Mouse (Mus musculus) erythroid progenitor cell, adult 5-6 weeks (primary cell): ENCODE results near the gene Prkce. TPM values are rescaled to one million over a fixed set of nuclear protein-coding genes. Genes with fewer than 3 reads are reported as not detected.

Experiments
- ATAC-seq: replicated peaks from 2 replicates; pipeline ENCODE4 v1.8.0; 2016; ENCODE audit warnings: moderate number of reproducible peaks, mild to moderate bottlenecking, moderate TSS enrichment, inconsistent platforms; ENCODE audit not compliant: poor library complexity, low FRiP score, severe bottlenecking
- total RNA-seq, 2 experiments: library from RNA; stranded (forward) in 1 of 2; stranded (reverse) in 1 of 2; fragments of 150-400 nt in 1 of 2; fragments of 186-747, 209-891 nt in 1 of 2; gene quantifications; 2 replicates each; pipeline versions ENCODE4 v1.2.3 to v1.2.4; 2015 to 2017; ENCODE audit warnings: low replicate concordance in 2 of 2

Gene Prkce
- total RNA-seq, 2 experiments from 2014 or later = 0.30 to 2.9 TPM

DNA sequence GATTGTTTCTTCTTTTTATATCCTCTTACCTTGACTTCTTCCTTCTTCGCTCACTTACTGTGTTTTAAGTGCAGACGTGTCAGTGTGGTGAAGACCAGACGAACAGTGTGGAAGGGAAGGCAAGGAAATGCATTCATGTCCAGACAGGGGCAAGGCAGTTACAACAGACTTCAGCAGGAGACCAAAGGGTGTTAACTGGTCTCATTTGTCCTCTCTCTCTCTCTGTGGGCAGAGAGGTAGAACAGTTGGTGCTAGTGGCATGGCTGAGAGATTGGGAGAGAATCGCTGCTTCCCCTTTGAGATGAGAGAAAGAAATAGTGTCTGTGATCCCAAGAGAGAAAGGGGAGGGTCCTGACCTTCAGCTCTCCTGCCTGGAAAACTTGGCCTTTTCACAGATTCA lies 186.5 kb downstream of the Prkce start:
- ATAC-seq = no peak

DNA sequence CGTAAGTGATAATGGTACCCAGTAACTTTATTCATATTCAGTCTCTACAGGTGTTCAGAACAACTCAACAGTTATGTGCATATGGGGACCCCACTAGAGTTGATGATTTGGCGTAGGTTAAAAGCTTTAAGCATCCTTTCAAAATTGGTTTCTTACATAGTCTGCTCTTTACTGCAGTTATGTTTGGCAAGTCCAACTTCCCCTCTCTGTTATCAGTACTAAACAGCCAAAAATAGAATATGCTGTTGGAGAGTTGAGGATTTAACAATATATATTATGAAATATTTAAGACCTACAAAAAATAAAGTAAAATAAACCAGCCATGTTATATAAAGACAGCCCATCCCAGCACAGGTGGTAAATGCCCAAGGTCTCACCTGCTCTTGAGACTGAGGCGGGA lies 187.3 kb downstream of the Prkce start:
- no peak for ATAC-seq

DNA sequence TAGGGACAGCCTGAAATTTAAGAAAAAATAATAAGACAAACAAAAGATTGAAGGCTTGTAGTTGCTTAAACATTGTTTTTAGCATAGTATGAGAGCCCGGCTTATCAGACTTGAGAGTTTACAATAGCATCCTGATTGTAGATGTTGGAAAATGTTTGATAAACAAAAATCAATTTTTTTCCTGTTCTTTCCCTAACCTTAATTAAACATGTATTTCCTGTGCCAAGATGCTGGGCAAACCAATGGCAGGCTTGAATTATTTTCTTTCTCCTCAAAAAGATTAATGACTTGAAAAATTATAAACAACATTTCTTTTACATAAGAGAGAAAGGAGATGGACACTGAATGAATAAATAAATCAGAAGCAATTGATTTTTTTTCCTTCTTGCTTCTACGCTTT lies 187.7 kb downstream of the Prkce start:
- no peak for ATAC-seq

DNA sequence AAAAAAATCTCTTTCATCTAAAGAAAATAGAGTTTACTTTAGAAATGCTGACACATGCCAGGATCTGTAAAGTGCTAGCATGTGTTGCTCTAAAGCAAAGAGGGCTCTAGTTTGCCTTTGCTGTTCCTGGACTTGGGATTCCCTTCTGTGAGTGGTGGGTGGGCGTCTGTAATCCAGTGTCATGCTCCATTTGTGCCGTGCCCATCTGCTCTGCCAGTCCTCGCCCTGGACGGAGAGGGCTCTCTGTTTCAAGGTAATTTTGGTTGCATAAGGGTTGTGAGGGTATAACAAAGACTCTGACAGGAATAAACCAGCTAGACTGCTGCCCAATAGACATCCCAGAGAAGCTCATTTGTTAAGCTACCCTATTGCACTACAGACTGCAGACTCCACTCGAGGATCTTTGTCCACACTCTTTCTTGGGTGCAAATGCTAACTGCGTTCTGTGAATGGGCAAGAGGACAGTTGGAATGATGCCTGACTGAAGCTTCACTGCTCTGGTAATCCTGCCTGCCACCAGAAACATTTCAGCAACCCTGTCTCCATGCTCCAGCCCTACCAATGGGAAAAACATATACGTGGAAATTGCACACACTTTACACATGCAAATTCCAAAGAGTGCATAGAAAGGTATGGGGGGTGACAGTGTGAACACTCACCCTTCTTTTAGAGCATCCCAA lies 188.3 kb downstream of the Prkce start:
- no peak for ATAC-seq

DNA sequence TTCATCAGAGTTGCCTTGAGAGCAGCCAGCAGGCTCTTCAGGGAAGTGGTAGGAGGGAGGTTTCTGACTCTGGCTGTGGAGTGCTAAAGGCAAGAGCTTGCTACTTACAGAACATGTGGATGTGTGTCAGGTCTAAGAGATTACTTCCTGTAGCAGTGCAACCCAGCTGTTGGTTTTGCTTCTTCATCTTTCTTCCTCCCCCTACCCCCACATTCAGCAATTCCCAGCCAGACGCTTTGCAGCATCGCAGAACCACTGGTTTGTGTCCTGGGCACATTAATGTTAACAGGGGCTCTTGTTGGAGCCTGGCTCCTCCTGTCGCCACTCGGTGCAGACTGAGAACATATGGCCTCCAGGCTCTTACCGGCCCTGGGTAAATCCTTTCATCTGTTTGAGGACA lies 190.8 kb downstream of the Prkce start:
- ATAC-seq = no peak

DNA sequence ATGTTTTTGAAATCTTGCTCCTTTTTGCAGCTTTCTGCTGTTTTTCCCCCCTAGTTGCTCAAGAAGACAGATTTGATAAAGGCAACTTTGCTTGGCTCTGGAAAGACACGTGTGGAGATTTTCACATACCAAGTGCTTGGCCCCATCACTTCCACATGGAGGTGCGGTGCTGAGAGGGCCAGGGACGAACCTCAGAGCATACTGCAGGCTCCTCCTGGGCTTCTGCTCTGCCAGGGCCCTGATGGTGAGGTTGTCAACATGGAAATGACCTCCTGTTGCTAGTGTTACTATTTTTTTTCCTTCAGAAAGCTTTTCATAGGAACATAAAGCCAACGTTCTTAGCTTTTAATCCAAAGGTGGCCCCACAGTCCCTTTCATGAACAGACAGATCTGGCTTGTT lies 191.3 kb downstream of the Prkce start:
- no peak for ATAC-seq

DNA sequence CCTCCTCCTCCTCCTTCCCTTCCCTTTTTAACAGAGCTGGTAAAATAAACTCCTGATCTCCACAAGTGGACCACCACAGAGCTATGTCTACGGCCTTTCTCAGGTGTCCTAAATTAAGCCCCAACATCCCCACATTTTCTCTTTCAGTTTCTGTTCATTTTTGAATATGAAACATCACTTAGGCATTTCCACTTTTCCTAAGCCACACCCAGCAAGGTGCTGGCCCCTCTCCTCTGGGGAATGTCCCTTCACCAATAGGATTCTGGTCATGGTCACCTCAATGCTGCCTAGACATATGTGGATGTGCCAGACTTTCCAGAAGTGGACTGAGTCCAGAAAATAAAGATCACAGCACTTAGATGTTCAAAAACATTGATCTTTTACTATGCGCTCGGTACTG lies 193.3 kb downstream of the Prkce start:
- no peak for ATAC-seq

DNA sequence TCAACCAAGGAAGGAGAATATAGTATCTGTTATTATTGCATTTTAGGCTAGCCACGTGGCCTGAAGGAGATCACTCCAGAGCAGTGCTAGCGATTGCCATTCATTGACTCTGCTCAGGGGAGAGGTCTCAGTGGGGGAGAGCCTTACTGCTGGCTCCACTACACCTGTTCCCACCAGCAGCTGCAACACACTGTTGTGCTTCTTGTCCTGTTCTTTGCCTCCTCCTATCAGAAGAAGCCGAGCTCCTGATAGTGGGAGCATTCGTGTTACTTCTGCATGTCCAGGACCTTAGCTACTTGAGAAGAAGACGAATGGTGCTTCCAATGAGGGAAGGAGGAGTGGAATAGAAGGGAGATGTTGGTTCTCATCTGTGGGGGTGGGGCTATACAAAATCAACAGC lies 195.8 kb downstream of the Prkce start:
- ATAC-seq = no peak

DNA sequence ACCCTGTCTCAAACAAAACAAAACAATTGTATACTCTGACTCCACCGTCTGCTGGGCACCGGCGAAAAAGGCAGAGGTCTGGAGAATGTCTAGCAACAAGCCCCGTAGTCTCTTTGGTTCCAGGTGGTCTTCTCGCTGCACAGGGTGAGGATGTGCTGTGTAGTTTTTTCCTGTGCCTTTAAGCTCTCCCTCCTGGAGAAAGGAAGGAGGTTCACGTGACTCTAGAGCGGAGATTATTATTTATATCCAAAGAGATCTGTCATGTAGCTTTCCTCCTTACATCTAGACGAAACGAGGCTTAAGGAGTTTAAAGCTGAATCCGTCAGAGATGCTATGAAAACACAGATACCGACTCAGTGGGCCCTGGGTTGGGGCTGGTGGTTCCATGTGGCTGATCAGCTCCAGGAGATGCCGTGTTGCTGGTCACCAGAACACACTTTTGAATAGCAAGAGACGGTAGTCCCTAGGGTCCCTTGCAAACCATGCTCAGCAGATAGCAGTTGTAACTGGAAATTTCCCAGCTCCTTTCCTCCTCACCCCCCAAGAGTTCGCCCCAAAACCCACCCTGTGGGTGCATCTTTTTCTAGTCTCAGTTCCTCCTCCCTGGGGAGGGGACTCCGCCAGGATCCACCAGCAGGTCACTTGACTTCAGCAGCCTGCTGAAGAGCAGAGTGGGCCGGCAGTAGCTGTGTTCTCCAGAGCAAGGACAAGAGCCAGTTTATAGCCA lies 196.9 kb downstream of the Prkce start:
- ATAC-seq = no peak

DNA sequence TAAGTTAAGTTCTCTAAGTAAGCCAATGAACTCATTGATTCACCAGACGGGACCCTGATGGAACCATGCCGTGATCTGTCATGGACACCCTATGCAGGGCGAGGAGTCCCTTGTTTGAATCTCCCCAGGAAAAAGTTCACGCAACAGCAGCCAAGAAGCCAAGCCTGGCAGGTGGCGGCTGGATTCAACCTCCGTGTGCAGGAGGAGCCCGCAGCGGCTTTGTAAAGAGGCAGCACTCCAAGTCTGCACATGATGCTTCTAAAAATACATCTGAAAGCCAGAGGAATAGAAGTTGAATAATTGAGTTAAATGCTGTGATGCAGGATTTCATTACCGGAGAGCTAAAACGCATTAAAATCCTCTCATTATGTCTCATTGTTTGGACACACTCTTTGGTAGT lies 199.3 kb downstream of the Prkce start:
- no peak for ATAC-seq

DNA sequence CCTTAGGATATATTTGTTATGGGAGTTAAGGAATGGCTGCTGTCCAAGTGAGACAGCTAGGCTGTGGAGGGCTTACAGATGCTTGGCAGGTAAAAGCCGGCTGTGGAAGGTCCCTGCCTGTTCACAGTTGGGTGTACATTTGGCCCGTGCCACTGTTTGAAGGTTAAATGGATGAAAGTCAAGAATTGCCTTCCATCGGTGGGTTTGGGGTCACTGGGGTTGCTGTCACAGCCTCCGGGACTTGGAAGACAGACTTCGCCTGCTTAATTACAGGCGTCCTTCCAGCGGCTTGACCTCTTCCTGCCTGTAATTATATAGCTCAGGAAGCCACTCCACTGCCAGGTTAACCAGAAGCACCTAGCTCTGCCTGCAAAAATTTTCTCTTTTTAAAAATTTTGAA lies 200.1 kb downstream of the Prkce start:
- ATAC-seq = no peak

DNA sequence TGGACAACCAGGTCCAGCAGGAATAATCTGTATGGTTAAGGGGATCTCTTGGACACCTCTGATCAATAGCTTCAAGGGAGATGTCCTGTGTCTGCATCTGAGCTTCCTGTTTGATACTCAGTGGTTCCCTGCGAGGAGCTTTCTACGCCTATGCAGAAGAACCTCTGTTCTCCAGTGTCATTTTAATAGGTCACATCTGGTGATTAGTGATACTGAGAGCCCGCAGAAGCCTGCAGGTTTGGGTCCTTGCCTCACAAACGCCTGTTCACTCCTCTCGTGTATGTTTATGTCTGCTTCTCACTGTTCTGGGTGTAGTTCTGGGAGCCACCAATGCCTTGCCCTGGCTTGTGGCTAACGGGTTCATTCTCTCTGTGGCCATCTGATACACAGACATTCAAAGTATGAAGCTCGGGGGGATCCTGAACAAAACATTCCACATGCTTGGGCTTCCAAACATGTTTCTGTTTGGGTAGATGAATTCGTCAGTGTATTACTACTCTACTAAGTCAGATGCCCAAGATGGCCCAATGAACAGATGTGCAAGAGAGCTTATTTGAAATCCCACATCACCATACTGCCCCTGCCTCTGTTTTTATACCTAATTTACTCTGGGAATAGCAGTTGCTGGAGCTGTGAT lies 202.6 kb downstream of the Prkce start:
- no peak for ATAC-seq

DNA sequence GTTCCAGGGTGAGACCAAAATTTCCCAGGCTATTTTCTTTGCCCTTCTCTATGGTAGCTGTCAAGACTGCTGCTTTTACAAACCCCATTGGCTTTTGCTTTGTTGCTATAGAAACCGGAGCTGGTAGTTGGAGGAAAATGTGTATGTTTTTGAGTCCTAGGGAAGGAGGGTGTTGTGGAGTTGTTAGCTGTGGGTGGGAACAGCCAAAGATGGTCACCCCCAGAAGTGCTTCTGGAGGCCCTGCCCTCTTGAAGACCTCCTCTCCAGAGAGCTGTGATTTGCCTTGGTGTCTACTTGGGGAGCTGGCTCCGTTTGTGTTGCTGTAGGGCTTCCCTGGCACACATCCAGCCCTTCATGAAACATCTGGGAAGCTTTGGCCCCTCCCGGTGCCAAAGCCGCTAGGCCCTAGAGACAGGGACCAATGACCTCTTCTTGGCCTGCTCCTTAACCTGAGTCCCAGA lies 203.5 kb downstream of the Prkce start:
- no peak for ATAC-seq

DNA sequence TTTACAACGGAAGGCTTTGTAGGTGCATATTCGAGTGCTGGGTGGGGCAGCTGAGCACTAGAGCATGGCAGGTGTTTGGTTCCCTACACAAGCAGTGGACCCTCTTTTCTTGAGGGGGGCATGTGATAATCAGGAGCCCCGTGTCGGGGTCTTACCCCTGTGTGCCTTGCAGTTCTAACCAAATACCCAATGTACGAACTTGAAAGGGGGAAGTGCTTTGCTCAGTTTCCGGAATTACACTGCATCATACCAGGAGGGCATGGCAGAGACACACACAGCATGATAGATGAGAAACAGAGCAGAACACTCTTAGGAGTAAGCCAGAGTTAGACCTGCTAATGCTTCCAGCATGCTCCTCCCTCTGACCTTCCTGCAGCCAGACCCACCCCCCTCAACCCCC lies 208.8 kb downstream of the Prkce start:
- no peak for ATAC-seq

DNA sequence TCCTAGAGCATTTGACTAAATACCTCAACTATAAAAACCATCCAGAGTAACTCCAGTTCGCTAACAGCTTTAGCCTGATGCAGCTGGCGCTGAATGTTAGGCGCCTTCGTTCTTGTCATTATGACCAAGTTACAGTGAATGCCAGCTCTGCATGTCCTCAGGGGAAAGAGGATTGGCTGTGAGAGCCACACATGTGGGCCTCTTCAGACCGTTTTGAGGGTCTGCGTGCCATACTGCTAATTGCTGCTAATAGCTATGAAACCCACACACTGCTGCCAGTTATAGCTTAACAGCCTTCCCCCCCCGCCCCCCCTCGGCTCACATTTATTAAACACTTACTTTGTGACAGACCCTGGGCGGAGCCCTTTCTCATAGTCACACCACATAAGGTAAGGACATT lies 210.3 kb downstream of the Prkce start:
- ATAC-seq = no peak

DNA sequence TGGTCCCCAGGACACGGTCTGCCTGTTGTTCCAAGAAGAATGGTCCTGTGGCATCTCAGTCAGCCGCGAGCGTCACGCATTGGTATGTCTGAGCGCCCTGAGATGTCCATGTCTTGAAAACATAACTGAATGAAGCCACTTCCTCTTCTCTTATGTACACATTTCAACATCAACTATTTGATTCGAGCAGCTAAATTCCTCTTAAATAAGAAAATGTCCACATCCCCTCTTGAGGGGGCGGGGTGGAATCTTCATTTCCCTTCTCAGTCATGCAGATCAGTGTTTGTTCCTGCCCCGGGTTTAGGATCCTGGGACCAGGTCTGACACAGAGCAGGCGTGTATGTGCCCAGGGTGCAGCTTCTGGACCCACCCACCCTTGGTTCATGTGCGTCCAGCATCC lies 211.0 kb downstream of the Prkce start:
- ATAC-seq = no peak

DNA sequence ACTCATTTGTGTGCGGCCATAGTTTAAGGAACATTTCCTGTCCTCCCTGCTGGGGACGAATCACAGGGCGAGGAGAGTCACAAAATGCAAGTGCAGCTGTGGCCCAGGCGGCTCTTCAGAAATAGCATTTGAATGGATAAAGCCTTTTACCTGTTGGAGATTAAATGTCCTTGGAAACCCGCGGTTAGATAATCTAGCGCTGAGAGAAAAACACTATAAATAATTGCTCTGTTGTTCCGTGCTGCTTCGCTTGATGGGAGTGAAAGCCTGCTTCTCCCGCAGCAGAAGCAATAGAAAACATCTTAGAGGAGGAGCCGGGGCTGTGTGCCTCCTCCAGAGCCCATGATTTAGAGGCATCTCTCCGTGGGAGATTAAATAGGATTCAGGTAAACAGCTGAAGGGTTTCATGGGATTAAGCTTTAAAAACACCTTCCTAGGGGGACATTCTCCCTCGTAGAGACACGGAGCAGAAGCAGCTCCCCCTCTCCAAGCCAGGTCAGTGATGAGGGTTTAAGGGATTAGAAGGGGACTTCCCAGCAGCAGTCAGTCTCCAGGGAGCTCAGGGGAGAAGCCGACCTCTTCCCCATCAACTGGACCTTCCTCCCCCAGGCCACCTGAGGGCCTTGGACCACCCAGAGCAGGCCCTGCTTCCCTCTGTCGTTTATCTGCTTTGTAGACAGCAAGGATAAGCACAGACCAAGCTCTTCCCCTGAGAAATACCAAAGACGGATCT lies 212.0 kb downstream of the Prkce start:
- ATAC-seq = no peak

DNA sequence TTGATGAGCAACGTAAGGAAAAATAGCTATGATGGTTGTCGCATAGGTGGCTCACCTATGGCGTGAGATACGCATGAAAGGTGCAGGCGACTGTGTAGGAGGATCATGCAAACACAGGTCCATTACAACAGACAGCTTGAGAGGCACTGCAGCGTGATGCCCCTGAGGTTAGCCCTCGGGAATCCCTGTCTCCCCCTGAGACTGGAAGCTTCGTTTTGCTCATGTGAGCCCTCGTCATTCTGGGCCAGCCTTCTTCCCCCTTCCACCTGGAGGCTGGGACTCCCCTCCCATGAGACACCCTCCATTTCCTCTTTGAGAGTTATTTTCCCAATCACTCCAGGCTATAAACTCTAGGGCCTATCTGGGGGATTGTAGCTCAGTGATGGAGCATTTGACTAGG lies 213.9 kb downstream of the Prkce start:
- ATAC-seq = no peak

DNA sequence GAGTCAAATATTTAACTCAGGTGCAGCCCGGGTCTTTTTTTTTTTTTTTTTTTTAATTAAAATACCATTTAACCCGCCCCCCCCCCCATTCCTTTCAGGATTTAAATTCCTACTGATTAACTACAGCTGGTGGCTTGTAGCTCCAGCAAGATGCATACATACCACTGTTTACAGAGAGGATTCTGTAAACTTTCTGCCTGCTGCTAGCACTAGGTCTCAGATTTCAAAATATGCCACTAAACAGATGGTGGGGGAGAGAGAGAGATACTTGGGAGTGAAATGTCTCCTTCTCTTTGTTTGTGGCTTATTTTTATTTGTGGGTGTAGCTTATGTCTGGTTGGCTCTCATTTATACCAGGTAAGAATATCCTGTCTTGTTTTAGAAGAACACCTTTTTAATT lies 215.3 kb downstream of the Prkce start:
- ATAC-seq = no peak

DNA sequence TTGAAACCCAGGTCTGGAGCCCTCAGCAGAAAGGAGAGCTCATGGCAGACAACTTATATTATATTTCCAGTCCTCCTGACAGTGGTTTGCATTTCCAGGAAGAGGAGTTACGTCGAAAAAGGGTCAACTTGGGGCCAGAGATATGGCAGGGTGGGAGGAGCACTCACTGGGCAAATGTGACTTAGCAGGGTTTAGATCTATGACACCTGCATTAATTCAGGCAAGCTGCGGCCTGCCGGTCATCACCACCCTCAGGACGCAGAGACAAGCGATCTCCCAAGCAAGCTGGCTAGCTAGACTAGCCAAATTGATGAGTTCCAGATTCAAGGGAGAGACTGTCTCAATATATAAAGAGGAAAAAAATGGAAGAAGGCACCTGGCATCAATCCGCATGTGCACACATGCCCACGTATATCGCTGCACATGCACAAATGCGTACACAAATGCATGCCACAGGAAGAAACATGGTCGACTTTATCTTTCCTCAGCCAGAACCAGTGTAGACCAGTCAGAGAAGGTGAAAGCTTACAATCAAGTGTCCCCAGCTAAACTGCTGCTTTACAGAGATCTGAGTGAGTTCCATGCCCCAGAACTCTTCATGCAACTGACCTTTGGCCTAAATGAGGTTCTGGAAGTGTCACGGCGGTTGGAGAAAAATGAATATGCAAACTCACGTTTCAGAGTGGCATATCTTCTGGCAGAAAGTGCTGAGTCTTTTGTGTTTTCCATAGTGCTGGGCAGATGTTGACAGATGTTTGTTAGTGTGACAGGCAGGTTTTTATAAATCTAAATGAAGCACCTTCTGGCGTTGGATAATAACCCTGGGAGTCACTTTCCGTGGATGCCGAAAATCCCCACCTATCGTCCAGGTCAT lies 216.4 kb downstream of the Prkce start:
- no peak for ATAC-seq
